Mouse (Mus musculus) embryonic facial prominence, embryonic 11.5 days (tissue): ENCODE measurements at regions not wholly inside any gene's neighbourhood (a gene's known extent, or its start where the extent isn't known, plus 50 kb on each side); places are given as distances from the start of the nearest gene placed in this dataset.

ENCODE experiments used
- ATAC-seq: fragments of 200-750 bp; cut with Nextera tagmentation; replicated peaks from 2 replicates; pipeline ENCODE4 v1.8.0; 2017; ENCODE audit warnings: low read depth; ENCODE audit not compliant: insufficient number of reproducible peaks, low FRiP score, low TSS enrichment
- DNase-seq: peaks from one replicate; pipeline ENCODE4 v3.0.0-alpha.2; 2015; ENCODE audit warnings: low spot score
- H3K27ac ChIP-seq: fragments of 300-500 bp; sonication (generic); replicated peaks from 2 replicates; pipeline ENCODE4 v1.5.1; 2014; ENCODE audit warnings: mild to moderate bottlenecking, low read depth, low read length, control low read depth
- H3K27me3 ChIP-seq: fragments of 300-500 bp; sonication (generic); 2 replicates; pipeline ENCODE4 v1.6.1; 2014; ENCODE audit warnings: mild to moderate bottlenecking, low read length, moderate library complexity, mixed read lengths; ENCODE audit not compliant: control insufficient read depth, insufficient read depth
- H3K36me3 ChIP-seq: fragments of 300-500 bp; sonication (generic); replicated peaks from 2 replicates; pipeline ENCODE4 v1.6.1; 2014; ENCODE audit warnings: low read depth, mild to moderate bottlenecking, low read length, moderate library complexity, mixed read lengths; ENCODE audit not compliant: control insufficient read depth, insufficient read depth
- H3K4me1 ChIP-seq: fragments of 300-500 bp; sonication (generic); 2 replicates; pipeline ENCODE4 v1.6.1; 2014; ENCODE audit warnings: low read length, mixed read lengths; ENCODE audit not compliant: control insufficient read depth, insufficient read depth
- H3K4me2 ChIP-seq: fragments of 300-500 bp; sonication (generic); 2 replicates; pipeline ENCODE4 v1.6.1; 2014; ENCODE audit warnings: low read depth, mild to moderate bottlenecking, control low read depth, low read length, moderate library complexity
- H3K4me3 ChIP-seq: fragments of 300-500 bp; sonication (generic); 2 replicates; pipeline ENCODE4 v1.5.1; 2014; ENCODE audit warnings: low read depth, low read length, control low read depth
- H3K9ac ChIP-seq: fragments of 300-500 bp; sonication (generic); replicated peaks from 2 replicates; pipeline ENCODE4 v1.6.1; 2014; ENCODE audit warnings: mild to moderate bottlenecking, control low read depth, low read length
- H3K9me3 ChIP-seq: fragments of 300-500 bp; sonication (generic); replicated peaks from 2 replicates; pipeline ENCODE4 v1.6.1; 2016; ENCODE audit warnings: mild to moderate bottlenecking, low read length, inconsistent platforms, mixed read lengths; ENCODE audit not compliant: control insufficient read depth
- WGBS: fragments of 180-500 bp; shearing (Covaris S2); extraction: QIAGEN DNeasy Blood & Tissue Kit; methylation state at CpG from one replicate; pipeline ENCODE4 v1.1.7; 2014; 5-methylcytosine and 5-hydroxymethylcytosine counted together

DNA sequence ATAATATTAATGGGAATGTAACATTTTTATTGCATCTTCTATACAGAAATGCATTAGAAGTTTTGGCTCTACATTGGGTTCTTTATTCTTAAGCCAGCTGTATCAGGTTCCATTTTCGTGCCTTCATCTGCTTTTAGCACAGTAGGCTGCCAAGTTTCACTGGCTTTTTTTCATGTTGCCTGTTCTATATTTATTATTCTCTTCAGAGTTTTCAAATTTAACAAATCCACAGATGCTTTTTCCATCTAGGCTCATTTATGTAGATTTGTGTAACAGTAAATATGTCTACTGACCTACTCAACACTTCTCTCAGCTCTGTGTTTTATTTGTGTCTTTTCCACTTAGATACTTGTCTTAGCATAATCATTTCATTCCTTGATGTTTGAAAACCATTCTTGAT is 363.3 kb upstream of the Manea start:
- Histone ChIP-seq H3K9ac (no peak overlapping the region), H3K27ac (no peak overlapping the region), H3K4me1 (no peaks in the 10 kb centered on the region), H3K36me3 (no peaks in the 10 kb centered on the region), H3K4me3 (no peak overlapping the region), H3K4me2 (no peak overlapping the region), H3K9me3 (no peaks in the 10 kb centered on the region), H3K27me3 (no peaks in the 10 kb centered on the region)
- DNase-seq (no peak), ATAC-seq (no peak)
- WGBS, result 77% methylated on average over 1 of the region's 1 CpGs

- WGBS, result 65% methylated on average over 3 of the region's 3 CpGs
- H3K36me3 ChIP-seq, result no peaks in the 10 kb centered on the region
Measured at GRCm38 (mm10) chr4:26695964-26696363, 349.3 kb upstream of the Manea start.

More at GRCm38 (mm10) chr4:26695964-26696363, 349.3 kb upstream of the Manea start:
- no peak for ATAC-seq
- no peak overlapping the region for H3K9ac ChIP-seq
- no peaks in the 10 kb centered on the region for H3K9me3 ChIP-seq
- no peaks in the 10 kb centered on the region for H3K4me1 ChIP-seq
- H3K27me3 ChIP-seq, result no peaks in the 10 kb centered on the region
- H3K4me3 ChIP-seq, result no peak overlapping the region
- no peak overlapping the region for H3K4me2 ChIP-seq
- no peak for DNase-seq
- H3K27ac ChIP-seq, result no peak overlapping the region
